Mouse (Mus musculus) heart, postnatal 25 days (tissue): Measurements from ENCODE around the gene Psg26. TPM values are rescaled to one million over a fixed set of nuclear protein-coding genes. Genes with fewer than 3 reads are reported as not detected.
"Not testable (repeated sequence)": the region's sequence is repeated elsewhere in the genome, so short reads cannot be mapped to it uniquely, and the experiment has no call there.

Source experiments
- DNase-seq: peaks from one replicate; pipeline ENCODE4 v3.0.0; 2022; ENCODE audit warnings: low spot score
- intact Hi-C: fragments of 180-260 bp; cut with DNase I; formaldehyde crosslinking; loops from one replicate; pipeline ENCODE4 v1.15.1; 2025
- total RNA-seq, 2 experiments: library from RNA; stranded (reverse); gene quantifications; 2 replicates each; pipeline ENCODE4 v1.2.3; 2021

The Psg26 gene
- not detected for total RNA-seq

DNA sequence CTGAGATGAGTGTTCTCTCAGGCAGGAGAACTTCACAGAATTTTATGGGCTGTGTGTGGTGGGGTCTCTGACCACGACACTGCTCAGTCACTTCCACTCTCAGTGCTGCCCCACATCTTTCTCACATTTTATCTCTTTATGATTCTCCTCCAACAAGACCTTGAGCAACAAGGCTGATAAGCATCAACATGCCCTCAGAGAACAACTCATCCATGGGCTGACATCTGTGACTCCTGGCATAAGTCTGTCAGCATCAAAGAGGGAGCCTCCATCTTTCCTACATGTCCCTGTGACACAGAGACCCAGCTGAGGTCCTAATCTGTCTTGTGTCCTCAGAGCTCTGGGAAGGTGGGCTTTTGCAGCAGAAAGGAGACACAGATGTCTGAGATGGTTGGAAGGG, at the start of gene Psg26:
Psg26 (minus strand) TSS at position 101 of the 400 bp plus-strand sequence.
- intact Hi-C loops: no loop called here
- DNase-seq: no peak

DNA sequence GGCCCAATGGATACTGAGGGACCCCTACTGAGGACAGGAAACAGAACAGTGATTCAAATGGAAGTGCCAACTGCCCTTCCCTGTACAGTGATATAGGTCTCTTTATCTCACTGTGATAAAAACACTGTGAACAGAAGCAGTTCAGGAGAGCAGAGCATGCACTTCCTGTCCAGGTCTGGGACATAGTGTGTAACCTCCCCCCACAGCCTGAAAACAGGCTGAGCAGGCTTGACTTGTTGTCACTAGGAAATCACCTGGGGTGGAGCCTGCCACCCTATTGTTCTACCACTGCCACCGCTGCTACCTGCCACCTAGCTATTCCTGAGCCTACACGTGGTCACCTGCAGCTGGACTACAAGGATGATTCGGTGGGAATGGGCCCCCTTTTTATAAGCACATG, 49.4 kb upstream of the Psg26 start:
- intact Hi-C loops: no loop called here
- DNase-seq: no peak

DNA sequence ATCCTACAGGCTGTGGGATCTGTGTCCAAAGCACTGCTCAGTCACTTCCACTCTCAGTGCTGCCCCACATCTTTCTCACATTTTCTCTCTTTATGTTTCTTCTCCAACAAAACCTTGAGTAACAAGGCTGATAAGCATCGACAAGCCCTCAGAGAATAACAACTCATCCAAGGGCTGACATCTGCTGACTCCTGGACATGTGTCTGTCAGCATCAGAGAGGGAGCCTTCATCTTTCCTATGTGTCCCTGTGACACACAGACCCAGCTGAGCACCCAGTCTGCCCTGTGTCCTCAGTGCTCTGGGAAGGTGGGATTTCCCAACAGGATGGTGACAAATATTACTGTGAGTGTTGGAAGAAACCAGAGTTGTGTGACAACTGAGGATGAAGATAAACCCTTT, 48.2 kb upstream of the Psg26 start, which contains the start of gene Psg25:
Psg25 (minus strand) TSS at position 101 of the 400 bp plus-strand sequence.
- intact Hi-C loops: no loop called here
- no peak for DNase-seq

DNA sequence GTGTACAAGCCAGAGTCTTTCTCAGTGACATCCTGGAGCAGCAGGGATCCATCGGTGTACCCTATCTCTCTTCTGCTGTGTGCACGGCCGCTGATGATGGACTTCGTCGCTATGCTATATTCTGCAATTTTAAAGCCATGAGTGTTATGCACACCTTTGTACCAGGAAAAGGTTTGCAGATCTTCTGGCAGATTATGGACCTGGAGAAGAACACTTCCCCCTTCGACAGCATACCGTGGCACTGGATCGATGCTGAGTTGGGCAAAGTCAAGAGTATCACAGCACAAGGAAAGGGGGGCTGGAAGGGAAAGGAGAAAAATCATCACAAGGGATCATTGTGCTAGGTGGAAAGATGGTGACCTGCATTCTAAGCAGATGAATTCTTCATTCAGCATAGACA, 40.7 kb upstream of the Psg26 start:
- no peak for DNase-seq
- intact Hi-C loops: no loop called here

DNA sequence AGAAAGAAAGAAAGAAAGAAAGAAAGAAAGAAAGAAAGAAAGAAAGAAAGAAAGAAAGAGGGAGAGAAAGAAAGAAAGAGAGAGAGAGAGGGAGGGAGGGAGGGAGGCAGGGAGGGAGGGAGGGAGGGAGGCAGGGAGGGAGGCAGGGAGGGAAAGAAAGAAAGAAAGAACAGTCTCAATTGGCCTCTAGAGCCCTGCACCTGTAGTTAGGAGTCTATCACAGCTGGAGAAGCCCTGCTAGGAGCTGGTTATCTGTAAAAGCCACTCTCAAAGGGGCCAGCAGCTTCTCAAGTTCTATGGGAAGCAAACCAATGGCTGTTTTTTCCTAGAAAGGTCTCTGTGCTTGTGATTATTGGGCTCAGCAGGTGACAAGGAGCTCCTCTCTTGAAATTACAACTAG, 28.9 kb upstream of the Psg26 start:
- DNase-seq, intact Hi-C loops: not testable (repeated sequence)

DNA sequence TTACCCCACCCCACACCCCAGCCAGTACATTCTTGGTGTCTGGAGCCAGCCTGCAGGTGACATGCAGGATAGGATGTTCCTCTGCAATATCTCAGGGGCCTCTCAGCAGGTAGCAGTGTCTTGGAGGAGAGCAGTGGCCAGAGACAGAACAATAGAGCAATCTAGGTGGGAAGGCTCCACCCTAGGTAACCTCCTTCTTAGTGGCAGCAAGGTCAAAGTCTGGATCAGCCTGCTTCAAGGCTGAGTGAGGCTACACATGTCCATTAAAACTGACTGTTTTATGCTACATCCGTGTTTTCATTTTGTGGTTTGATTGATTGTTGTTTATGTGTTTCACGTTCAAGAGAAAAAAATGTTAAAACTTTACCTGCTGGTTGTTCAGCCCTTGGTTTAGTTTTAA, 28.4 kb upstream of the Psg26 start:
- intact Hi-C loops, DNase-seq: not testable (repeated sequence)

DNA sequence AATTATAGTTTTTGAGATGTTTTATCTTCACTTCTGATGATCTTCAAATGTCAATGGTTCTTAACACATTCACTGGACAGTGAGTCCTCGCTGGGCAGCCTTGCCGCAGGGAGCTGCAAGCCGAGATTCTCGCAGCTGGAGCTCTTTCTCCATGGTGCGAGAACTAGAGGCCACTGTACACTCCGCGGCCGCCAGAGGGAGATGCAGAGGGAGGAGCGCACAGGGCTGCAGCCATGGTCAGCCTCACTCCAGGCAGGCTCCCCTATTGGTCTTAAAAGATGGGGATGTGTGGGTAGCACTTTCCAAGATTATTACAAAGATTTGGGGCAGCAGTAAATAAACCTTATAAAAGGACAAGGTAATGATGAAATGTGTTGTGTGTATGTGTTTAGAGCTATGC, 27.5 kb upstream of the Psg26 start:
- DNase-seq: no peak
- intact Hi-C loops: no loop called here

DNA sequence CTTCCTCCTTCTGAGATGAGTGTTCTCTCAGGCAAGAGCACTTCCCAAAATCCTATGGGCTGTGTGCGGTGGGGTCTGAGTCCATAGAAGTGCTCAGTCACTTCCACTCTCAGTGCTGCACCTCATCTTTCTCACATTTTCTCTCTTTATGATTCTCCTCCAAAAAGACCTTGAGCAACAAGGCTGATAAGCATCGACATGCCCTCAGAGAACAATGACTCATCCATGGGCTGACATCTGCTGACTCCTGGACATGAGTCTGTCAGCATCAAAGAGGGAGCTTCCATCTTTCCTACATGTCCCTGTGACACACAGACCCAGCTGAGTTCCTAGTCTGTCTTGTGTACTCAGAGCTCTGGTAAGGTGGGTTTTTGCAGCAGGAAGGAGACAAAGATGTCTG, 52.0 kb downstream of the Psg26 start, which contains the start of gene Psg28:
Psg28 (minus strand) TSS at position 101 of the 400 bp plus-strand sequence.
- DNase-seq, intact Hi-C loops: not testable (repeated sequence)

Other genes with a start within 250 kb of the Psg26 start
- not detected for gene Mill1, start 238.8 kb downstream of the Psg26 start, total RNA-seq
- not detected for gene Psg18, start 129.2 kb downstream of the Psg26 start, total RNA-seq
- not detected for gene Psg28, start 52.1 kb downstream of the Psg26 start, total RNA-seq
- not detected for gene Psg25, start 48.1 kb upstream of the Psg26 start, total RNA-seq
- gene Psg27, start 83.1 kb upstream of the Psg26 start, total RNA-seq: not detected
- gene Psg23, start 132.3 kb upstream of the Psg26 start, total RNA-seq: not detected
- gene Psg21, start 172.5 kb upstream of the Psg26 start, total RNA-seq: not detected
- not detected for gene Psg20, start 202.0 kb upstream of the Psg26 start, total RNA-seq
- gene Psg22, start 233.9 kb upstream of the Psg26 start, total RNA-seq: not detected